Mouse (Mus musculus): ENCODE measurements around the gene Elobl.
"Not testable (repeated sequence)": the region's sequence is repeated elsewhere in the genome, so short reads cannot be mapped to it uniquely, and the experiment has no call there.

Gene Elobl

GRCm38 (mm10) chr11:88966881-88967361 lies at the start of gene Elobl:
Gene Elobl, minus strand, starts transcription at chr11:88966931.
- no peak for DNase-seq

- no peak for DNase-seq
Measured at GRCm38 (mm10) chr11:89012241-89012640, 45.5 kb upstream of the Elobl start.

GRCm38 (mm10) chr11:89009496-89009895 lies 42.8 kb upstream of the Elobl start:
- no peak for DNase-seq

GRCm38 (mm10) chr11:89009066-89009465 lies 42.3 kb upstream of the Elobl start:
- DNase-seq, result no peak

- no peak for DNase-seq
Measured at GRCm38 (mm10) chr11:89007582-89007981, 40.9 kb upstream of the Elobl start.

- no peak for DNase-seq
Measured at GRCm38 (mm10) chr11:89006404-89006803, 39.7 kb upstream of the Elobl start.

GRCm38 (mm10) chr11:89005473-89005872 lies 38.7 kb upstream of the Elobl start:
- DNase-seq, result no peak

- DNase-seq, result no peak
Measured at GRCm38 (mm10) chr11:89003726-89004125, 37.0 kb upstream of the Elobl start.

GRCm38 (mm10) chr11:89003078-89003477 lies 36.3 kb upstream of the Elobl start:
- peak in 1 of 2 experiments; percentile 23 for DNase-seq

- DNase-seq, result peak; percentile 68 to 76
Measured at GRCm38 (mm10) chr11:89002621-89003020, 35.9 kb upstream of the Elobl start.

GRCm38 (mm10) chr11:89002068-89002467 lies 35.3 kb upstream of the Elobl start:
- no peak for DNase-seq

GRCm38 (mm10) chr11:89001569-89001968 lies 34.8 kb upstream of the Elobl start:
- no peak for DNase-seq

GRCm38 (mm10) chr11:89000527-89000819 lies 33.7 kb upstream of the Elobl start:
- DNase-seq, result no peak

GRCm38 (mm10) chr11:88999723-89000526 lies 33.2 kb upstream of the Elobl start:
- DNase-seq, result no peak

GRCm38 (mm10) chr11:88998974-88999722 lies 32.4 kb upstream of the Elobl start, which contains the start of gene Trim25:
Gene Trim25, plus strand, starts transcription at chr11:88999376.
- DNase-seq, result peak; percentile 44 to 63

GRCm38 (mm10) chr11:88998406-88998805 lies 31.7 kb upstream of the Elobl start:
- DNase-seq, result no peak

GRCm38 (mm10) chr11:88997343-88997742 lies 30.6 kb upstream of the Elobl start:
- DNase-seq, result not testable (repeated sequence)

GRCm38 (mm10) chr11:88996427-88996826 lies 29.7 kb upstream of the Elobl start:
- DNase-seq, result no peak

GRCm38 (mm10) chr11:88995616-88996015 lies 28.9 kb upstream of the Elobl start:
- DNase-seq, result no peak

GRCm38 (mm10) chr11:88994492-88994891 lies 27.8 kb upstream of the Elobl start:
- no peak for DNase-seq

- DNase-seq, result peak; percentile 50 to 54
Measured at GRCm38 (mm10) chr11:88993625-88994024, 26.9 kb upstream of the Elobl start.

- no peak for DNase-seq
Measured at GRCm38 (mm10) chr11:88993186-88993585, 26.5 kb upstream of the Elobl start.

- DNase-seq, result peak; percentile 11 to 58
Measured at GRCm38 (mm10) chr11:88989530-88989929, 22.8 kb upstream of the Elobl start.

GRCm38 (mm10) chr11:88988956-88989355 lies 22.2 kb upstream of the Elobl start:
- DNase-seq, result peak in 1 of 2 experiments; percentile 18

Data from cerebellum, postnatal 10 days (tissue).